Mouse (Mus musculus) CH12.LX (cell line): ENCODE data around the gene Hcfc1.

Experiments
- CTCF ChIP-seq, 2 experiments: IDR thresholded peaks in 1 of 2; conservative IDR thresholded peaks in 1 of 2; 2 replicates each; pipeline ENCODE4 v1.5.1; 2011 to 2012; ENCODE audit warnings: low read depth in 2 of 2, low read length in 2 of 2, improper control_type of control experiment in 1 of 2, inconsistent platforms in 1 of 2, mild to moderate bottlenecking in 1 of 2, moderate library complexity in 1 of 2
- IRF4 ChIP-seq: IDR thresholded peaks from 2 replicates; pipeline ENCODE4 v1.6.1; 2014; ENCODE audit warnings: low read depth, mild to moderate bottlenecking, inconsistent platforms, low read length, improper control_type of control experiment
- POLR2A ChIP-seq: IDR thresholded peaks from 2 replicates; pipeline ENCODE4 v1.6.1; 2011; ENCODE audit warnings: low read depth, mild to moderate bottlenecking, improper control_type of control experiment, low read length

DNA sequence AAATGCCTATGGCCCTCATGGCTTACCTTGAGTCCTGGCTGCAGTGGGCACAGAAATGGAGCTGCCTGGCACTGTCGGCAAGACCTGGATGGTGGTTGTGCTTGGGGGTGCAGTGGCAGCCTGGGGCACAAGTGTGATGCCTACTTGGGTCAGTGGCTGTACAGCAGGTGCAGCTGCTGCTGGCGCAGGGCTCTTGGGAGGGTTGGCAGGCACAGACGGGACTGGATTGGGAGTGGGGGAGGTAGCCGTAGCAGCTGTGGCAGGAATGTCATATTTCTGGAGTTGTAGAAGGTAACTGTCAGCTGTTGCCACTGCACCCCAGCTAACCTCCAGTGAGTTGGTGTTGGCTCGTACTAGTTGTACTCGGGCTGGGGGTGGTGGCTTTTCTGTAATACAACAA is 11.2 kb downstream of the Hcfc1 start:
- TF ChIP-seq IRF4 (no peak), POLR2A (no peak), CTCF (conservative IDR thresholded peaks at IDR 0.05 in 1 of 2, IDR thresholded peaks at IDR 0.05 in 1 of 2; ENCODE audit: low read depth in 2 of 2, low read length in 2 of 2) (no peak)
